Mouse (Mus musculus): ENCODE data around the gene Grk4.
"Not testable (repeated sequence)": the region's sequence is repeated elsewhere in the genome, so short reads cannot be mapped to it uniquely, and the experiment has no call there.

Gene Grk4

GRCm38 (mm10) chr5:34708436-34708835, 48.3 kb downstream of the Grk4 start:
- no peak for DNase-seq (ENCODE audit: extremely low spot score)

- DNase-seq (ENCODE audit: extremely low spot score): not testable (repeated sequence)
Observed at GRCm38 (mm10) chr5:34714371-34714770, 54.2 kb downstream of the Grk4 start.

GRCm38 (mm10) chr5:34714816-34715215, 54.6 kb downstream of the Grk4 start:
- DNase-seq (ENCODE audit: extremely low spot score): no peak

- no peak for DNase-seq (ENCODE audit: extremely low spot score)
Observed at GRCm38 (mm10) chr5:34729141-34729540, 69.0 kb downstream of the Grk4 start.

- no peak for DNase-seq (ENCODE audit: extremely low spot score)
Observed at GRCm38 (mm10) chr5:34730255-34730654, 70.1 kb downstream of the Grk4 start.

GRCm38 (mm10) chr5:34751477-34751876, 91.3 kb downstream of the Grk4 start:
- DNase-seq (ENCODE audit: extremely low spot score): no peak

- DNase-seq (ENCODE audit: extremely low spot score): no peak
Observed at GRCm38 (mm10) chr5:34758762-34759161, 98.6 kb downstream of the Grk4 start.

GRCm38 (mm10) chr5:34760850-34761508, 100.8 kb downstream of the Grk4 start:
- DNase-seq (ENCODE audit: extremely low spot score): peak; percentile 1

- DNase-seq (ENCODE audit: extremely low spot score): peak; percentile 96
Observed at GRCm38 (mm10) chr5:34761509-34761908, 101.3 kb downstream of the Grk4 start, which contains the start of gene Htt. Htt (plus strand) TSS chr5:34761740.

- DNase-seq (ENCODE audit: extremely low spot score): no peak
Observed at GRCm38 (mm10) chr5:34761934-34762611, 101.9 kb downstream of the Grk4 start.

- no peak for DNase-seq (ENCODE audit: extremely low spot score)
Observed at GRCm38 (mm10) chr5:34771818-34772217, 111.6 kb downstream of the Grk4 start.

GRCm38 (mm10) chr5:34772696-34773245, 112.6 kb downstream of the Grk4 start:
- DNase-seq (ENCODE audit: extremely low spot score): no peak

GRCm38 (mm10) chr5:34773392-34773791, 113.2 kb downstream of the Grk4 start:
- no peak for DNase-seq (ENCODE audit: extremely low spot score)

GRCm38 (mm10) chr5:34785027-34785426, 124.8 kb downstream of the Grk4 start:
- DNase-seq (ENCODE audit: extremely low spot score): no peak

- DNase-seq (ENCODE audit: extremely low spot score): no peak
Observed at GRCm38 (mm10) chr5:34791141-34791540, 131.0 kb downstream of the Grk4 start.

GRCm38 (mm10) chr5:34800292-34800953, 140.2 kb downstream of the Grk4 start:
- no peak for DNase-seq (ENCODE audit: extremely low spot score)
